Mouse (Mus musculus) adrenal gland, postnatal 14 days (tissue): ENCODE measurements around the gene Hoxc12. TPM values are rescaled to one million over a fixed set of nuclear protein-coding genes. Genes with fewer than 3 reads are reported as not detected.
A peak's percentile ranks its signal among the peaks of the same experiment; 100 is the strongest.

Source experiments
- DNase-seq: peaks from one replicate; pipeline ENCODE4 v3.0.0; 2021; ENCODE audit warnings: mixed read lengths
- long read RNA-seq, 2 experiments: library from polyadenylated mRNA; stranded (forward); transcript quantifications; one replicate each; pipeline ENCODE4 v2.0.0; 2021
- total RNA-seq: library from RNA; stranded (reverse); gene quantifications from 2 replicates; pipeline ENCODE4 v1.2.3, GENCODE M21; 2021

Hoxc12 gene
- not detected in 2 replicates for total RNA-seq
- long read RNA-seq, experiment 1: 0 reads
- long read RNA-seq, experiment 2: 0 reads

GRCm38 (mm10) chr15:102936279-102936972 lies at the start of gene Hoxc12:
Hoxc12 (plus strand) TSS chr15:102936757.
- DNase-seq: no peak

GRCm38 (mm10) chr15:102895115-102895514 lies 41.4 kb upstream of the Hoxc12 start:
- DNase-seq: no peak

DNA sequence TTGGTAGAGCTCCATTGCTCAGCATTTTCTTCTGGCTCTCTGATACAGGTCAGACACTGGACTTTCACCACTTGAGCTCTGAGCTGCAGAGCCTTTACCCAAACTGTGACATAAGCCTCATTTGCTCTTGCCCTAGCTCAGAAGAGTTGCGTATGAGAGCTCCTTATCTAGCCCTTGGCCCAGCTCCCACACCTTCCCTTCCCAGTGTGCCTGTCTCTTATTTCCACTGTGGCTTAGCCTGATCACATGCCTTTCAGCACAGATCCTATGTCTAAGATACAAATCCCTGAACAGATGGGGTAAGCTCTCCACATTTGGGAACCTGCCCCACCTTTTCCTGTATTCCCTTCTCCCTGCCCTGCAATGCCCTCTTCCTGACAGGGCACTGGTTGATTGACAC lies 31.6 kb upstream of the Hoxc12 start:
- DNase-seq: no peak

GRCm38 (mm10) chr15:102909536-102909935 lies 27.0 kb upstream of the Hoxc12 start:
- DNase-seq: no peak

GRCm38 (mm10) chr15:102910038-102910437 lies 26.5 kb upstream of the Hoxc12 start:
- no peak for DNase-seq

- DNase-seq: no peak
Measured at GRCm38 (mm10) chr15:102910496-102911095, 26.0 kb upstream of the Hoxc12 start.

DNA sequence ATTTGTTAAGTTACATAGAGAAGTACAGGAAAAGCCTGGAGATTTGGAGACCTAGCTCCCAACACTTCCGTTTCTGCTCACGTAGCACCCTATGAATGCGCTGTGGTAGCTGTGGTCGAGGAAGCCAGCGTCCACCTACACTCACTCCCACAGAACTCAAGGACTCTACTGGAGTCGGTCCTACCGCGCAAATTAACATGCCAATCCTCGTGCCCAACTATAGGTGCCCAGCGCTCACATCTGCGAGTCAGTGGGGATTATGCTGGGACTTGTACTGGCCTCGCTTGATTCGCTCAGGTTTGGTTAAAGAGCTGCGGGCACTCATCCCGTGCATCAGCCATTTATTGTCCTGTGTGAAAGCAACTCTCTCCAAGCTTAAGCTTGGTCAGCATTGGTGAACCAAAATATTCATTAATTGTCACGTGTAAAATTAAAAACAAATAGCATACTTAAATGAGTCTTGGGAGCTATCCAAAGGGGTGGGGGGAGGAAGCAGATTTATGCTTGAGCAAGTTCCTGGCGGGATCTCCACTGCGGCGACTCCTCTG lies 23.4 kb upstream of the Hoxc12 start:
- DNase-seq: no peak

GRCm38 (mm10) chr15:102917972-102918572 lies 18.5 kb upstream of the Hoxc12 start:
- DNase-seq: no peak

GRCm38 (mm10) chr15:102918611-102919265 lies 17.8 kb upstream of the Hoxc12 start:
- no peak for DNase-seq

- no peak for DNase-seq
Measured at GRCm38 (mm10) chr15:102919336-102920180, 17.0 kb upstream of the Hoxc12 start.

DNA sequence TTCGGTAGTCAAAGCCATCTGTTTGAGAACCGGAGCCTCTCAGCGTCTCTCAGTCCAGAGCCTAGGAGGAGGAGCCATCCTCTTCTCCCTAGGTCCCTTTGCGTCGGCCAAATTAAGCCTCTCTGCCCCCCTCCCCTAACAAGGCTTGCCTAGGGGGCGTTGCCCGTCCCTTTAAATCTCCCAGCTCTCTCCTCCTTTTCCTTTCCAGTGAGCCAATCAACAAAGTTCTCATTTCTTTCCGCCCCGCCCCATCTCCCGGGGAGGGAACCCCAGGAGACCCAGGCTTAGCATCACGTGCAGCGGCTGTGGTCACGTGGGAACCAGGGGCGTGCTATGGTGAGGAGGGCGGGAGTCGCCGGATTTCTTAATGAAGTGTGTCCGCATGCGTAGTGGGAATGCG lies 15.9 kb upstream of the Hoxc12 start:
- peak; percentile 66 for DNase-seq

- no peak for DNase-seq
Measured at GRCm38 (mm10) chr15:102921053-102922011, 15.2 kb upstream of the Hoxc12 start, which contains the start of gene Hoxc13. Hoxc13 (plus strand) TSS chr15:102921103.

- peak; percentile 26 for DNase-seq
Measured at GRCm38 (mm10) chr15:102922012-102922362, 14.6 kb upstream of the Hoxc12 start.

- DNase-seq: no peak
Measured at GRCm38 (mm10) chr15:102922636-102923500, 13.7 kb upstream of the Hoxc12 start.

GRCm38 (mm10) chr15:102927032-102927645 lies 9.4 kb upstream of the Hoxc12 start:
- no peak for DNase-seq

GRCm38 (mm10) chr15:102931706-102932358 lies 4.7 kb upstream of the Hoxc12 start:
- DNase-seq: no peak

- no peak for DNase-seq
Measured at GRCm38 (mm10) chr15:102934438-102934837, 2.1 kb upstream of the Hoxc12 start.

DNA sequence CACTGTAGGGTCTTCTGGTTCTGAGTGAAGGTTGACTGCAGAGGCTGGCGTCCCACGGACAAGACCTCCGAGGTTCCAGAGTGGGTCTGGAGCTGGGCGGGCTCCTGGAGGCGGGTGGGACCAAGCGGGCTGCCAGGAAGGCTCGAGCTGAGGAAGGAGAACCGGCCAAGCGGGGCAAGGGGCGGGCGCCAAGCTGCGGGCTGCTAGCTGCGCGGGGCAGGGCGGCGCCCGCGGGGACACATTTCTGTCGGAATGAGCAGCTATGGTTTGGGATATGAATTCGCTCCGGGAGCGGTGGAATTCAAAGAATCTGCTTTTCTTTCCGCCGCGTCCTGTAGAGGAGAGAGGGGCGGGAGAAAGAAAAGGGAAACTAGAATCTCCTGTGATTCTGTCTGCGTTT lies 1.7 kb upstream of the Hoxc12 start:
- DNase-seq: no peak
